Mouse (Mus musculus) bone marrow macrophage, adult 2 months (primary cell): ENCODE data around the gene Smpd3. TPM values are rescaled to one million over a fixed set of nuclear protein-coding genes. Genes with fewer than 3 reads are reported as not detected.

Experiments used
- H3K27ac ChIP-seq: 2 replicates; pipeline ENCODE4 v1.5.1; 2012; ENCODE audit warnings: low read depth, low read length; ENCODE audit not compliant: insufficient read depth
- H3K4me1 ChIP-seq: 2 replicates; pipeline ENCODE4 v1.6.1; 2012; ENCODE audit warnings: low read length; ENCODE audit not compliant: control insufficient read depth, insufficient read depth
- H3K4me3 ChIP-seq: 2 replicates; pipeline ENCODE4 v1.5.1; 2012; ENCODE audit warnings: mild to moderate bottlenecking, low read length, moderate library complexity; ENCODE audit not compliant: insufficient read depth
- CTCF ChIP-seq: IDR thresholded peaks from 2 replicates; pipeline ENCODE4 v1.5.1; 2012; ENCODE audit warnings: low read depth, mild to moderate bottlenecking, low read length, moderate library complexity
- POLR2A ChIP-seq: IDR thresholded peaks from 2 replicates; pipeline ENCODE4 v1.6.1; 2012; ENCODE audit warnings: mild to moderate bottlenecking, low read depth, low read length, borderline replicate concordance
- polyA plus RNA-seq: library from polyadenylated mRNA; stranded (reverse); fragments of >200 nt; gene quantifications from 2 replicates; pipeline ENCODE4 v1.2.4, GENCODE M21; 2012; ENCODE audit not compliant: missing spikeins, insufficient read depth, insufficient read length

The Smpd3 gene
- polyA plus RNA-seq, 1 experiment, result 1.0 TPM

DNA sequence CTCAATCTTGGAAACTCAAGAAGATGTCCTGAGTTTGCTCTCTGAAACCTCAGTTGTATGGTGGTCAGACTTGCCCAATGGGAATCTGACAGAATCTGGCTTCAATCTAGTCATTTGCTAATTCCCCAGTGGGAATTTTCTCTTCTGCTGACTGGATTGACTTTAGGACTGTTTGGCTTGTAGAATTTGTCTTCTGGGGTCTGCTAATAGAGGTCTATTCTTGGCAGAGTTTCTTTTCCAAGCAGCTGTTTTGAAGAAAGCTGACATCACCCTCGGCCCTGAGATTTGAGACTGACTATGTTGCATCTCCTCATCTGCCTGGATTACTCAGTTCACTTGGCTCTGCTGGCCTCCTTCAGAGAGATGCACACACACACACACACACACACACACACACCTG, 38.9 kb downstream of the Smpd3 start:
- no peak overlapping the region for H3K4me3 ChIP-seq
- no peak overlapping the region for H3K27ac ChIP-seq
- TF ChIP-seq CTCF (no peak), POLR2A (no peak)
- no peaks in the 10 kb centered on the region for H3K4me1 ChIP-seq

GRCm38 (mm10) chr8:106298261-106298660, 39.5 kb downstream of the Smpd3 start:
- Histone ChIP-seq H3K4me1 (no peaks in the 10 kb centered on the region), H3K4me3 (no peak overlapping the region), H3K27ac (no peak overlapping the region)
- TF ChIP-seq POLR2A (no peak), CTCF (no peak)

- Histone ChIP-seq H3K4me1 (peaks cover under 1% of the 10 kb centered on the region; the same call in 1 of the 2 replicates), H3K27ac (no peak overlapping the region), H3K4me3 (no peak overlapping the region)
- TF ChIP-seq POLR2A (no peak), CTCF (no peak)
These were observed 45.0 kb downstream of the Smpd3 start for GRCm38 (mm10) chr8:106292484-106293396.

DNA sequence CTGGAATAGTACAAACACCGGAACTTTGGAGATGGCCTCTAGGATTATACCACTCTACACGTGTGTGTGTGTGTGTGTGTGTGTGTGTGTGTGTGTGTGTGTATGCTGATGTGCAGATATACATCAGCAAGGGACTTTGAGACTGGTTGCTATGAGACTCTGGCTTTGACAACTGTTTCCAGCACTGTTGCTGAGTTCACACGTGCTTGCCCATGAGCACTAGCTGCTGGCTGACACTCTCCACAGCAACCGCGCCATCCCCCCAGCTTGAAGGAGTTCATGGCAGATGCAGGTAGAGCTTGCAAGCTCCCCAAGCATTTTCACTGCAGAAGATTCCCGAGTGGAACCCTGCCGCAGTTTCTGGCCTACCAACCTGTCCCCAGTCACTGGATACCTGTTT, 48.3 kb downstream of the Smpd3 start:
- Histone ChIP-seq H3K4me1 (peaks cover 7% of the 10 kb centered on the region), H3K4me3 (no peak overlapping the region), H3K27ac (no peak overlapping the region)
- TF ChIP-seq CTCF (no peak), POLR2A (no peak)

- H3K4me3 ChIP-seq, result no peak overlapping the region
- TF ChIP-seq CTCF (no peak), POLR2A (no peak)
- no peak overlapping the region for H3K27ac ChIP-seq
- H3K4me1 ChIP-seq, result peaks cover 7% of the 10 kb centered on the region
These were observed 49.1 kb downstream of the Smpd3 start for GRCm38 (mm10) chr8:106288732-106289131.

- Histone ChIP-seq H3K4me3 (no peak overlapping the region), H3K4me1 (peaks cover 7% of the 10 kb centered on the region), H3K27ac (no peak overlapping the region)
- TF ChIP-seq POLR2A, result no peak
- TF ChIP-seq CTCF, result no peak
These were observed 50.3 kb downstream of the Smpd3 start for GRCm38 (mm10) chr8:106287445-106287844.

- H3K4me1 ChIP-seq, result no peaks in the 10 kb centered on the region
- TF ChIP-seq POLR2A, result no peak
- no peak for TF ChIP-seq CTCF
- H3K4me3 ChIP-seq, result no peak overlapping the region
- H3K27ac ChIP-seq, result no peak overlapping the region
These were observed 56.9 kb downstream of the Smpd3 start for GRCm38 (mm10) chr8:106280844-106281243.

DNA sequence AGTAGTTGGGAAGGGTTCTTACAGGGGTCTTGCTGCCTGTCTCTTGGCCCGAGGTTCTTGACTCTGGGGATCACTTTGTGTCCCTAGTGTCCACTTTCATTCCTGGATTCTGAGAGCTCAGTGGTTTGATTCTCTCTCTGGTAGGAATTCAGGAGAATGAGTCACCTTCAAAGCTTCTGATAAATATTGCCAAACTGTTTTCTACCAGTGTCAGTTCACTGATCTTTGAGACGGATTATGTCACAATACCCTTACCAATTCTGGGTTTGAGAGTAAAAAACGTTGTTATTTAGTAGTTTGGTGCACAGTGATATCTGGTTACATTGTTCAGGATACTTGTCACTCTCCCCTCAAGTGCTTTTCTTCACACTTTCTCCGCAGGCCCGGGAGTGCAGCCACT, 57.6 kb downstream of the Smpd3 start:
- TF ChIP-seq POLR2A (no peak), CTCF (no peak)
- Histone ChIP-seq H3K4me1 (no peaks in the 10 kb centered on the region), H3K4me3 (no peak overlapping the region), H3K27ac (no peak overlapping the region)

DNA sequence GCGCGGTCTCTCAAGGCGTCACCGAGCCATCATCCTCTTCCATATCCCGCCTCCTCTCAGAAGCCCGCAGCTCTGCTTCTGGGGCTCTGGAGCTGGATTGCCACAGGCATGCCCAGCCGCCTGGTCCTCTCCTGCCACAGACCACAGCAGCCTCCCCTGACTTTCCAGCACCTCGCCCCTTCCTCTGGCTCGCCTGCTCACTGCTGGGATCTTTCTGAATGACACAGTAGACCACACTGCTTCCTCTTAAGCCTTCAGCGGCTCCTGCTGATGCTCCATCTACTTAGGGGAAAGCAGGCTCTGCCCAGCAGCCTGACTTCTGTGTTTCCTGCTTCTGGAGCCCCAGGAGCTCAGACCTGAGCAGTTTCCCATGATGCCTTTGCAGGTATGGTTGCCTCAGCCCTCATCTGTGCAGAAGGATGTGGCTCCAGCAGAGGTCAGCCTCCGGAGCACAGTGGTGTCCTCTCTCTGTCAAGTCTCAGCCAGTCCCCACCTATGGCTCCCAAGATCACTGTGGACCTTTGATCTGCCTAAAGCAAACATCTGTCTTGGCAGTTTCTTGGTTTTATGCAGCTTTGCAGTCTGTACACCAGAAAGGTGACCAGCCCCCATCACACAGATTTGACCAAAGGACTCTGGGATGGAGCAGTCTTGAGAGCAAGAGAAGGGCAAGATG, 59.3 kb downstream of the Smpd3 start:
- H3K4me3 ChIP-seq, result no peak overlapping the region
- no peak overlapping the region for H3K27ac ChIP-seq
- H3K4me1 ChIP-seq, result no peaks in the 10 kb centered on the region
- TF ChIP-seq POLR2A, result no peak

- H3K4me3 ChIP-seq, result no peak overlapping the region
- TF ChIP-seq CTCF (no peak), POLR2A (no peak)
- no peak overlapping the region for H3K27ac ChIP-seq
- H3K4me1 ChIP-seq, result no peaks in the 10 kb centered on the region
These were observed 61.0 kb downstream of the Smpd3 start for GRCm38 (mm10) chr8:106276709-106277317.
